Mouse (Mus musculus) heart, adult 11 months (tissue): ENCODE results near the gene Kin.

Experiments used
- DNase-seq: peaks from one replicate; pipeline ENCODE4 v3.0.0; 2022

The Kin gene

DNA sequence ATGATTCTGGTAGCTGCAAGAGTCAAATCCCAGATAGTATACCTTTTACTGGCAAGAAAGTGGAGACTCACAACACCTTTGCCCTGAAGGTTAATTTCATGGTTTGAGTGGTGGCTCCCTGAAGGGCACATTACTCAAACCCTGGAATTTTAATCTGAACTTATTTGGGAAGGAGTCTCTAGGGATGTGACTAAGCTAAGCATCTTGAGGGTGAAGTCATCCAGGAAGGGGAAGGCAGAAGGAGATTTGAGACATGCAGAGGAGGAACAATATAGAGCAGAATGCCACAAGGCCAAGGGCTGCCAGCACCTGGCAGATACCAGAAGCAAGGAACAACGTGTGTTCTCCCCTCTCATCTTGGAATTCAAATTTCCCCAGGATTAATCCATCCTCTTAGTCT, 38.4 kb downstream of the Kin start:
- DNase-seq: peak; percentile 57

DNA sequence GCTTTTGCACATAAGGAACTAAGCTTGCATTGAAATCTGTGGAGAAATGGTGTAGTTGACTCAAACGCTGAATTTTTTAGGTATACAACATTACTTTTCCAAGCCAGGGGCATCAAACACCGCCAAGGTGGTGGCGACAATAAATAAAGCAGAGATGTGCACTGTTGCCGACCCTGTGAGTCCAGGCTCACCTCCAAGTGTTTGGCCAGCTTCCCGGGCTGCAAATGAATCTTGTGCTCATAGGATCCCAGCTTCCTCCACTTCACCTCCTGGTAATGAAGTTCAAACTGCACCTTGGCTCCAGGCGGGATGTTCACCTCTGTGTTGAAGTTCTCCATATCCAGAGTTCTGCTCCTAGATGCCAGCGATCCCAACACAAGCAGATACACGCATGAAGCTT, 38.9 kb downstream of the Kin start:
- DNase-seq: peak; percentile 51

DNA sequence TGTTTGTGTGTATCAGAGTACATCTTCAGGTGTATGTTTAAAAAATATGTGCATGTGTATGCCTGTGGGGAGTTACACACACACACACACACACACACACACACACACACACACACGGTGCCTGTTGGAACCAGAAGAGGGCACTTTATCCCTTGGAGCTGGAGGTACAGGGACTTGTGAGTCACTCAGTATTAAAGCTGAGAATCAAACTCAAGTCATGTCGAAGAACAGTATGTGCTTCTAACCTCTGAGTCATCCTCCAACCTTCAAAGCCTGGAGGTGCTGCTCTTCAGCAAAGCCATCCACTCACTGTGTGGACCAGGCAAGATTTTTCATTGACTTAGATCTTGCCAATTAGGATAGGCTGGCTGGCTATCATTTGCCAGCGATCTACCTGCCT, 41.4 kb downstream of the Kin start:
- DNase-seq: no peak

DNA sequence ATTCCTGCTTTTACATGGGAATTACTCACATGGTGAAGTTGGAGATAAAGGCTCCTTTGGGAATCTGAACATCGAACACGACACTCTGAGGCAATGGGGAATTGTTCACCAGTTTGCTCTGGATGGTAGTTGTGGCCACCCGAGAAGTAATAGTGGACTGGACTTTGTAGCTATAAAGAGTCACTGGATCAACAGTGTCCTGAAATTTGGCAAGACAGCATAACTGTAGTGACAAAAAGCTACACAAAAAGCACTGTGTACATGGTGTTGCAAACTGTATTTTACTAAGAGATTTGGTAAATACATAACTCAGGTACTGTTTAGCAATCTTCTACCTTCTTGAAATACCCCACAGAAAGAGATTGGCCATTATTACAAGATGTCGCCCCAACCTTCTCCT, 45.7 kb downstream of the Kin start:
- no peak for DNase-seq

DNA sequence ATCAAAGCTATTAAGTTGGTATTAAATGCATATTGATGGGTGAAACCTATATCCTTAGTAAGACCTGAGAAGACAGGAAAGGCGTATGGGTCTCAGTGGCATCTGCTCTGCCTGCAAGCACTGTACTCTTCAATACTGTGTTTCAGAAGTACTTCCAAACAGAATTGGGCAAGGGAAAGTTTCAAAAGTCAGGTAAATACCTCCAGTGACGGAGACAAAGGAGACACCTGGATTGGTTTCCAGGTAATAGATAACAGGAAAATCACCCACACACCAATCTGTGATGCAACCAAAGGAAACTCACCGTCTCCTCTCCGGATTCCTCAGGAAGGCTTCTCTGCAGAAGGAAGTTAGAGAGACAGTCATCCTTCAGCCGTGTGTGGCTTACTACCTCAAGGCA, 47.1 kb downstream of the Kin start:
- DNase-seq: no peak

DNA sequence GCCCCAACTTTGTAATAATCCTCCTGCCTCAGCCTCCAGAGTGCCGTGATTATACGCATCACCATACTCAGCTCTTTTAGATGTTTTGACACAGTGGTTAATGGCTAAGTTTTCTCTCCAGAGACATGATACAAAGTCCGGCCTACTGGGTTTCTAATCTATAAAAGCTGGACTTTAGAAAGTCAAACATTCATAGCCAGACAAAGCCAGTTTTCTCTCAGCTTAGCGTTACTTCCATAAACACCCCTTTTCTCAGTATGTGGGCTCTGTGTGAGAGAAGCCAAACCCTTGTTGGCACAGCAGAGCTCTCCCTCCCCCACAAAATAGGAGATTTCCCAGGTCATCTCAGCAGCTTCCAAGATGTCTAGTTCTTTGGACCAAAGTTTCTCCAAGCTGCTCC, 48.2 kb downstream of the Kin start:
- no peak for DNase-seq

DNA sequence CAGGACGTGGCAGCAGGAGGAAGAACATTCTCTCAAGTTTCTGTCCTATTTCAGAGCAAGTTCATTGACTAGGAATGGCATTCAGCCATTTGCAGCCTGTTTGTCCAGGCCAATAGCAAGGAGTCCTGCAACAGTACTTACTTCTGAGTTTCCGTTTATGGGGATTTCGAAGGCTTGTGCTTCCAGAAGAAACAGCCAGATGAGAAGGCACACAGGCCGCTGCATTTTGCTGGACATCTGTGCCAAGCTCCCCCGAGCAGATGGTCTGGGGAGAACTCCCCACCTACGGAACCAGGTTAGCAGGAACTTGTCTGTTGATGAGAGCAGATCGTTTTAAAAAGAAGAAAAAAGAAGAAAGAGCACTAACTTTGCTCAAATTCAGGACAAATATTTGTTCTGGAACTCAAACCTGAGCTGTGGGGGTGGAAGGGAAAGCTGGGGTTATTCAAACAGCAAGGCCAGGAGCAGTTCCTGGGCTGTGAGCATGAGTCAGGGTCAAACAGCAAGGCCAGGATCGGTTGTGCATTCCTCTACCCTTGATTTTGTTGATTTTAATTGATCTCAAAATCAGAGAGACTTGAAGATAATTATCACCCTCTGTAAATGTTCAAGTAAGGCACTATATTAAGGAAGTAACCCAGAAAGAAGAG, 50.1 kb downstream of the Kin start:
- DNase-seq: peak; percentile 88

DNA sequence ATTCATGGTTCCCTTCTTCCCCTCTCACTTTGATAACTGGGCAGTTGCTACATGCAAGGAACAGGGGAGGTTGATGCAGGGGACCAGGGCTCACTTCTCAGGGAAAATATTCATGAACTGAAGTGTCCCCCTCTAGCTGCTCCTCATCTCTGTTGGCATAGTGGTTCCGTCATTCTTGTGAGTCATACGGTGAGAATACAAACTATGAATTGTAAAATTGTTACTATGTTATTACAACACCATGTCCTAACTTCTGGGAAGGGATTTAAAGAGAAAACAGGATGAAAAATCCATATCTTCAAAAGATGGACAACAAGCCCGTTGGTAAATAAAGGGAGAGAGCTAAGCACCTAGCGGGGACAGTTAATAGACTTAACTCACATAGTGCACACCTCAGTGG, 50.9 kb downstream of the Kin start, which contains the start of gene Itih2:
Gene Itih2 (minus strand): TSS at position 101 of the 400 bp plus-strand sequence.
- no peak for DNase-seq

DNA sequence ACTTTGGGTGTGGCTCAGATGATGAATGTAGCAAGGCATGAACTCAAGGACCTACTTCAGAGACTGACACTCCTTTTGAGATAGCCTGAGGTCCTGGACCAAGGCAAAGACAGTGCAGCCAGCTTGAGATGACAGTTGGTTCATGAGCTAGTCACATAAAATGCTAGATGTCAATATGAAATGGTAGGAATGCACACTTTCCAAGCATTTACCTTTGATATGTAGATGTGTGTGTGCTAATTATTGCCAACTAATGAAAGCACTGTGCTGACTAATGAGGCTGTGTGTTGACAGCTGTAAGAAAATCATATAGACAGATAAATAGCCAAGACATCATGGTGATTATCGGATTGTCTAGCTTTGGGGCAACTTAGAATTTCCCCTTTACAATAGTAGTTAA, 51.7 kb downstream of the Kin start:
- no peak for DNase-seq

DNA sequence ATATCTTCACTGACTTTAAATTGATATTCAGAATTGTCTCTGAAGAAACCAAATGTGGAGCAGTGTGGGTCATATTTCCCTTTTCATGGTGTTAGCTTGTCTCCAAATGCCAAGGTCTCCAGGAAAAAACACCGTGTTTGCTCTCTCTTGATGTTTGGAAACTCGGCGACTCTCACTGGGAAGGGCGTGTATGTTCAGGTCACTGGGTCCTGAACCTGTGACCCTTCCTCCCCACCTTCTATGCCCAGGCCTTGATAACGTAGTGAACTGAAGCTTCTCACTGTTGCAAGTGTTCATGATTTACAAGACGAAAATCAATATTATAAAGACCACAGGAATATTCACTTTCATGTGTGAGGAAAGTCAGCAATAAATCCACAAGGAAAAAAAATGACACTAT, 53.5 kb downstream of the Kin start:
- no peak for DNase-seq

DNA sequence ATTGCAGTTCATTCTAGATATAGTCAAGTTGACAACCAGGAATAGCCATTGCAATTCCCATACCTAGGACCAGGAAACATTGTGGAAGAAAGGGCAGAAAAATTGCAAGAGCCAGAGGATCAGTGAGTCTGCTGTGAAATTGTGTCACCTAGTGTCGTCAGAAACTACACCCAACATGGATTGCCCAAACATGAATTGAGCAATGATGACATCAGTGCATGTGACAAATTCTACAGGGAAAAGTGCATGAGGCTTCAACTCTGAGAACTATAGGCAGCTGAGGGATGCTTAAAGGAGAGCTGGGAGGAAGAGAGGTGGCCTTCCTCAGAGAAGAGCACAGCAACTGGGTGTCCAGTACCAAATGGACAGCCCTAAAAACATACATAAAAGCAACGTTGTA, 56.9 kb downstream of the Kin start:
- DNase-seq: no peak

DNA sequence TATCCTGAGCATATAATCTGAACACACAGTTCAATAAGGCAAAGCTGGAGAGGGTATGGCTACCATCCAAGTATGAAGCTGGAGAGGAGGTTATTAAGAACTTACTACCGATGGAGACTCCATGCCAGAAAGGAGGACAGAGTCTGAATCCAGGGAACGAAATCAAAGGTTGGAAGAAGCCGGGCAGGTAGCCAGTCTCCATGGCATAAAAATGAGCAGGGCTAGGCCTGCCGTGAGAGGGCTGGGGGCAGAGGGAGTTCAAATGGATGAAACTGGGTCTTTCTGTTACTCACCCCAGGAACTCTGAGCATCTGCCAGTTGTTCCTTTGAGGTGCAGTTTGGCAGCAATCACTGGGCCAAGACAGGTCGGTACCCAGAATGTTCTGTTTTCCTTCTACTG, 60.1 kb downstream of the Kin start:
- DNase-seq: peak; percentile 57
